Mouse (Mus musculus): ENCODE results near the gene Chd8.

DNA sequence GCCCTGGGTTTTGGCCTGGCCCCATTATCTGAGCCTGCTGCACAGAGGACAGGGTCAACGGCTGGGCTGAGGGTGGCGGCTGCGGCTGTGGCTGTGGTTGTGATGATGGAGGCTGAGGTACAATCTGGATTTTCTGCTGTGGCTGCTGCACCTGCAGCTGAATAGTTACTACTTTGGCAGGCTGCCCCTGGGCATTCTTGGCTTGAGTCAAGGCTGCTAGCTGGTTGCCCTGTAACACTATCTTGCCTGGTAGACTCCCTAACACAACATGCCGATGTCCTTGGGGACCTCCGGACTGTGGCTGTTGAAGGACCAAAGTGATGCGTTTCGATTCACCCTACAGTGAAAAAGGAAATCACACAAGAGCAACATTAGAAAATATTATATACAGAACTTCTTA, 22.4 kb downstream of the Chd8 start:
- TF ChIP-seq CTCF (IDR thresholded peaks at IDR 0.05; ENCODE audit: low read depth) (no peak), EP300 (IDR thresholded peaks at IDR 0.05; ENCODE audit: low read depth) (no peak)

All from liver, postnatal 0 days (tissue).